Mouse (Mus musculus) ES-E14 (cell line): ENCODE measurements at regions not wholly inside any gene's neighbourhood (a gene's known extent, or its start where the extent isn't known, plus 50 kb on each side); places are given as distances from the start of the nearest gene placed in this dataset.
"Not testable (repeated sequence)": the region's sequence is repeated elsewhere in the genome, so short reads cannot be mapped to it uniquely, and the experiment has no call there.

Experiments used
- DNase-seq: peaks from one replicate; pipeline ENCODE4 v3.0.0-alpha.2; 2013; ENCODE audit warnings: low read depth, low spot score
- H3K27ac ChIP-seq: 2 replicates; pipeline ENCODE4 v1.5.1; 2012; ENCODE audit warnings: low read depth, mild to moderate bottlenecking, low read length, moderate library complexity, mixed read lengths; ENCODE audit not compliant: poor library complexity, insufficient read depth, severe bottlenecking
- H3K36me3 ChIP-seq: 2 replicates; pipeline ENCODE4 v1.6.1; 2012; ENCODE audit warnings: mild to moderate bottlenecking, low read length, moderate library complexity, mixed read lengths; ENCODE audit not compliant: control insufficient read depth, poor library complexity, insufficient read depth, severe bottlenecking
- H3K4me1 ChIP-seq, 2 experiments: fragments of 150-350 bp in 1 of 2; sonication (generic) in 1 of 2; 2 replicates each; pipeline ENCODE4 v1.6.1; 2012; ENCODE audit warnings: low read length in 2 of 2, mild to moderate bottlenecking in 1 of 2, mixed read lengths in 1 of 2; ENCODE audit not compliant: control insufficient read depth in 2 of 2, insufficient read depth in 2 of 2, poor library complexity in 1 of 2
- H3K4me3 ChIP-seq, 2 experiments: fragments of 150-350 bp in 1 of 2; sonication (generic) in 1 of 2; 2 replicates each; pipeline ENCODE4 v1.5.1; 2012; ENCODE audit warnings: low read length in 2 of 2, low read depth in 1 of 2, mild to moderate bottlenecking in 1 of 2, mixed read lengths in 1 of 2; ENCODE audit not compliant: insufficient read depth in 1 of 2, poor library complexity in 1 of 2, severe bottlenecking in 1 of 2
- H3K9ac ChIP-seq: 2 replicates; pipeline ENCODE4 v1.6.1; 2012; ENCODE audit warnings: low read depth, mild to moderate bottlenecking, low read length, mixed read lengths; ENCODE audit not compliant: poor library complexity, insufficient read depth, severe bottlenecking
- H3K9me3 ChIP-seq: fragments of 150-350 bp; sonication (generic); 2 replicates; pipeline ENCODE4 v1.6.1; 2012; ENCODE audit warnings: low read depth, mild to moderate bottlenecking, low read length; ENCODE audit not compliant: control insufficient read depth, insufficient read depth
- CHD2 ChIP-seq: IDR thresholded peaks from 2 replicates; pipeline ENCODE4 v1.6.1; 2014; ENCODE audit warnings: mild to moderate bottlenecking, low read depth, low read length, inconsistent platforms
- HCFC1 ChIP-seq: IDR thresholded peaks from 2 replicates; pipeline ENCODE4 v1.6.1; 2012; ENCODE audit warnings: low read length, inconsistent platforms, borderline replicate concordance; ENCODE audit not compliant: insufficient read depth
- MAFK ChIP-seq: IDR thresholded peaks from 2 replicates; pipeline ENCODE4 v1.6.1; 2014; ENCODE audit warnings: mild to moderate bottlenecking, low read depth, low read length, inconsistent platforms; ENCODE audit not compliant: insufficient read depth
- ZC3H11A ChIP-seq: IDR thresholded peaks from 2 replicates; pipeline ENCODE4 v1.6.1; 2012; ENCODE audit warnings: low read depth, mild to moderate bottlenecking, inconsistent platforms, low read length, borderline replicate concordance
- ZNF384 ChIP-seq: IDR thresholded peaks from 2 replicates; pipeline ENCODE4 v1.6.1; 2012; ENCODE audit warnings: low read depth, low read length, inconsistent platforms
- in situ Hi-C, 2 experiments: fragments of 600-800 bp; cut with MboI; formaldehyde crosslinking; loops; one replicate each; pipeline ENCODE4 v1.15.1; 2025; ENCODE audit warnings: low sequenced_read_pairs in 2 of 2, inconsistent platforms in 1 of 2; ENCODE audit not compliant: unreplicated experiment in 2 of 2

- no peak overlapping the region for H3K9ac ChIP-seq
- no peak for DNase-seq
- no peaks in the 10 kb centered on the region for H3K36me3 ChIP-seq
- no peaks in the 10 kb centered on the region for H3K9me3 ChIP-seq
- no peak overlapping the region for H3K27ac ChIP-seq
- in situ Hi-C loops, result no loop called here
- H3K4me1 ChIP-seq, result no peaks in the 10 kb centered on the region
- no peak for TF ChIP-seq ZC3H11A
- no peak for TF ChIP-seq HCFC1
- no peak overlapping the region for H3K4me3 ChIP-seq
These were observed 422.9 kb upstream of the Hs3st1 start for GRCm38 (mm10) chr5:40177982-40178748.

- TF ChIP-seq ZC3H11A (no peak), HCFC1 (no peak), ZNF384 (no peak), CHD2 (no peak), MAFK (no peak)
- in situ Hi-C loops, result no loop called here
- H3K36me3 ChIP-seq, result no peaks in the 10 kb centered on the region
- H3K9me3 ChIP-seq, result no peaks in the 10 kb centered on the region
- no peak overlapping the region for H3K27ac ChIP-seq
- no peak overlapping the region for H3K9ac ChIP-seq
- no peaks in the 10 kb centered on the region for H3K4me1 ChIP-seq
- H3K4me3 ChIP-seq, result no peak overlapping the region
- DNase-seq, result no peak
These were observed 381.5 kb upstream of the Hs3st1 start for GRCm38 (mm10) chr5:40136740-40137285.

- Histone ChIP-seq H3K4me3 (no peak overlapping the region), H3K36me3 (no peaks in the 10 kb centered on the region), H3K9ac (no peak overlapping the region), H3K4me1 (no peaks in the 10 kb centered on the region), H3K27ac (no peak overlapping the region), H3K9me3 (no peaks in the 10 kb centered on the region)
- peak; percentile 15 for DNase-seq
- TF ChIP-seq CHD2 (no peak), ZNF384 (no peak), ZC3H11A (no peak), HCFC1 (no peak), MAFK (no peak)
- in situ Hi-C loops, result no loop called here
These were observed 369.1 kb upstream of the Hs3st1 start for GRCm38 (mm10) chr5:40124337-40124736.

- H3K27ac ChIP-seq, result no peak overlapping the region
- H3K36me3 ChIP-seq, result no peaks in the 10 kb centered on the region
- H3K9ac ChIP-seq, result no peak overlapping the region
- no peak for DNase-seq
- in situ Hi-C loops, result no loop called here
- no peaks in the 10 kb centered on the region for H3K9me3 ChIP-seq
- H3K4me3 ChIP-seq, result no peak overlapping the region
- H3K4me1 ChIP-seq, result no peaks in the 10 kb centered on the region
- TF ChIP-seq HCFC1, result no peak
- TF ChIP-seq MAFK, result no peak
- no peak for TF ChIP-seq ZC3H11A
- no peak for TF ChIP-seq CHD2
- TF ChIP-seq ZNF384, result no peak
These were observed 361.6 kb upstream of the Hs3st1 start for GRCm38 (mm10) chr5:40116849-40117248.

- in situ Hi-C loops, DNase-seq: not testable (repeated sequence)
These were observed 334.3 kb upstream of the Hs3st1 start for GRCm38 (mm10) chr5:40089576-40089975.

More at GRCm38 (mm10) chr5:40089576-40089975, 334.3 kb upstream of the Hs3st1 start:
- not testable (repeated sequence) for H3K36me3 ChIP-seq, H3K27ac ChIP-seq, H3K9me3 ChIP-seq, H3K4me3 ChIP-seq, H3K4me1 ChIP-seq, H3K9ac ChIP-seq
